Mouse (Mus musculus): ENCODE measurements around the gene Stx18.

Gene Stx18

DNA sequence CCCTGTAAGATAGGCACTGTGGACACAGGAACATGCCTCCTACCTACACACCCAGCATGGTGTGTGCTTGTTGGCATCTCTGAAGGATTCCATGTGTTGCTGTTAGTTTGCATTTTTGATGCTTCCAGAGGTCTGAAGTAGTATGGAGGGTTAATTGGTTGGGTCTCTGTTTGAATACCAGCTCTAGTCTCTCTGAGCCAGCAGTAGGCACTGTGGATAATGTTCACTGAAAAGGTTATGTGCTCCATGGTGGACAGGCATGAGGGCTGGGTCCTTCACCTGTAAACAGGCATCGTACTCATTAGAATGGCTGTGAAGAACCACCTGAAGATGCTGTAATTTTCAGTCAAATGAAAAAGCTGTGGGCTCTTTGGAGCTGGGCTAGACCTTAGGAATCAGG, 41.9 kb downstream of the Stx18 start:
- DNase-seq (ENCODE audit: low spot score) = no peak

DNA sequence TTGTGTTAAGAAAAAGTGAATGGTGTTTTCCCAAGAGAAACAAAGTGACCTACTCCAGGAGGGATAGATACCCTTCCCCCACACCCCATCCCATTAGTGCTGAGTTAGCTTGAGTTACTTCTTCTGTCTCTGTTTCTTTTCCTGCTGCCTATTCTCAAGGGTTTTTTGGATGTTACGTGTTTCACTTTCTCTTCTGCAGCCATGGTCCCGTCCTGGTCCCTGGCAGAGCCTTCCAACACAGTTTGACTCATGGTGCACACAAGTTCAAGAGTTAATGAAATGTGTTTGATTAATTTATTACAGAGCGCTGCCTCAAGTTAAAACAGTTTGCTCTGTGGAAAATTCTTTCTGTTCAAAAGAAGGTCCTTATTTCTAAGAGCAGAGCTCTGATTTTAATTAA, 44.0 kb downstream of the Stx18 start:
- no peak for DNase-seq (ENCODE audit: low spot score)

DNA sequence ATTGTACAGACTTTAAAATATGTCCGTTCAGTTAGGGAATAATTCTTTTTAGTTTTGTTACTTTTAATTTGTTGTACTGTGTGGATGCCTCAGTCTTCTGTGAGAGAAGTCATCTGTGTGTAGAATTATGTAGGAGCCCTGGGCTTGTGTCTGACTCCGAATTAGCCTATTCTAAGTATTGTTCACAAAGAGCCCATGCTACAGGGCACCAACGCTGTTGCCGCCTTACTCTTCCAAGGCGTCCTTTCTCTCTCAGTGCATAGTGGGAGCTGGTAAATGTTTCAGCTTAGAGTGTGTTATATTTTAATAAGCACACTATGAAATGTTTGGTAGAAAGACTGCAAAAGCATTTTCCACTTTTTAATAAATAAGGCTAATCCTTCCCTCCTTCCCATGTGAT, 44.8 kb downstream of the Stx18 start:
- DNase-seq (ENCODE audit: low spot score) = no peak

DNA sequence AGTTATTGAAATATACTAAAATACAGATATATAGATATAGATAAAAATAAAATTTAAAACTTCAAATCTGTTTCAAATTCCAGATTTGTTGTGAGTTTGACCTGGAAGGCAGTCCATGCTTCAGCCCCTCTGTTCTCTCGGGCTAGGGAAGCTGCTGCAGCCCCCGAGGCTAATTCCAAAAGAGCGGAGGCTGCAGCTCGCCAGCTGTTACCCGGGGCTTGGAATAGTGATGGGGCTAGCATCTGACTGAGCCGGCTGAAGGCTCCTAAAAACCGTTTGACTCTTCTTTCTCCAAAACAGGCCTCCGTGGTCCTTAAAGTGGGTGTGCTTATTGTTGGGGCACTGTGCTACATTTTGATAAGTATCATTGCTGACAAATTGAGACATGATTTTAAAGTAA, 46.1 kb downstream of the Stx18 start:
- no peak for DNase-seq (ENCODE audit: low spot score)

DNA sequence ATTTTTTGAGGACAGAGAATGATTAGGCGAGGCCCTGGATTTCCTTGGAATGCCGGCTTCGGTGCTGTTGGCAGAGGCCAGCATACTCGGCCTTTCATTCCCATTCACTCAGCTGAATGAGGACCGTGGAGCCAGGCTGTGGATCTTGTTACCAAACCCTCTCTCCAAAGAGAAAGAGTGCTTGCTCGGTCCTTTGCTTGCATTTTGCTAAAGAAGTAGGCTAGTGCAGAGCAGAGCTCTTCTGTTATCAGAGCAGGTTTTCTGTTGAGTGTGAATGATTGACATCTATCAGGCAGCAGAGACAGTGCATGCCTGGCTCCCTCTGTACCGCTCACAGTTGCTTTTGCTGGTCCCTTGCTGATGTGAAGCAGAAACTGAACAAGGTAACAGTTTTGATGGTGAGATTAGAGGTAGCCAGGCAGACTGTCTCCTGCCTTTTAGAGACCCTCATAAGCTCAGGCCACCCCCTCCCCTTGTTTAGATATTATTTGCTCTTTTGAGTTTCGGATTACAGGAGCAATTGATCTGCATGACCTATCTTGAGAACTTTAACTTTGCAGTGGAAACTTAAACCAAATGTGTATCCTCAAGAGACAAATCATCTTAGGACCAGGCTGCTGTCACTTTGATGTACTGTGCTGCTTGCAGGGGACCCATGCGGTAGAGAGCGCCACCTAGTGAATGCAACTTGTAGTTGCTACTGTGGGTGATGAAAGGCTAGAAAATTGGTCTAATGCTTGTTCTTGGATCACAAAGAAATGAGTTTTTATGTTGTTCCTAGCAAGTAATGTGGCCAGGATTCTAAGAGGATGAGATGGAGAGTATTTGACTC, 47.2 kb downstream of the Stx18 start:
- no peak for DNase-seq (ENCODE audit: low spot score)

DNA sequence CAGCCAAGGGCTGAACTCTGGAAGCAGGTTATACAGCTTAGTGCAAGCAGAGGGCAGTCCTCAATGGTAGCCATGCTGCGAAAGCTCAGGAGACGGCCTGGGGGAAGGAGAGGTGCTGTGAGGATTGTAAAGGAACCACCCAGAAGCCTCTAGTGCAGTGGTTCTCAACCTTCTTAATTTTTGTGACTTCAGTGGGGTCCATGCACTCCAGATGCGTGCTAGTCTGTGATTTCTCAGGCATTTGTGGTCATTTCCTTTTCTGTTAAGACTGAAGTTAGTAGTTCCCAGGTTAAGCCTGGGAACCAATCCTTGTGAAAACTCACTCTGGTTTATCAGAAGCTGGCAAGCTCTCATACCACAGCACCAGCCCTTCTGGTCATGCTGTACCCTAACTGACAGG, 51.6 kb downstream of the Stx18 start:
- no peak for DNase-seq (ENCODE audit: low spot score)

DNA sequence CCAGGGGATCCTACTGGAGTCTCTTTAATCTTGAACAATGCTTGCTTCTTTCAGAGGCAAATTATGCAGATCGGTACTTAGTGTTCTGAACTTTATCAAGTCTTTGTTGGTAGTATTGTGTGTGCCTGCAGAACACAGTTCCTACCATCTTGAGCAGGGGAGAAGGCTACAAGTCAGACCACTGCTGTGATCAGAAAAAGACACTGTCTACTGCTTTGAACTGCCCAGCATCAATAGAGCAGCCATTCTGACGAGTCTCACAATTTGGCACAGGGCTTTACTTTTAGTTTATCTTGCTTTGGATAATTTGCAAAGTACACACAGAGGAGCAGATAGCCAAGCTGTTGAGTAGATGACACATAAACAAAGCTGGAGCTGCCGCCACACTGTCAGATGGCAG, 52.0 kb downstream of the Stx18 start:
- no peak for DNase-seq (ENCODE audit: low spot score)

DNA sequence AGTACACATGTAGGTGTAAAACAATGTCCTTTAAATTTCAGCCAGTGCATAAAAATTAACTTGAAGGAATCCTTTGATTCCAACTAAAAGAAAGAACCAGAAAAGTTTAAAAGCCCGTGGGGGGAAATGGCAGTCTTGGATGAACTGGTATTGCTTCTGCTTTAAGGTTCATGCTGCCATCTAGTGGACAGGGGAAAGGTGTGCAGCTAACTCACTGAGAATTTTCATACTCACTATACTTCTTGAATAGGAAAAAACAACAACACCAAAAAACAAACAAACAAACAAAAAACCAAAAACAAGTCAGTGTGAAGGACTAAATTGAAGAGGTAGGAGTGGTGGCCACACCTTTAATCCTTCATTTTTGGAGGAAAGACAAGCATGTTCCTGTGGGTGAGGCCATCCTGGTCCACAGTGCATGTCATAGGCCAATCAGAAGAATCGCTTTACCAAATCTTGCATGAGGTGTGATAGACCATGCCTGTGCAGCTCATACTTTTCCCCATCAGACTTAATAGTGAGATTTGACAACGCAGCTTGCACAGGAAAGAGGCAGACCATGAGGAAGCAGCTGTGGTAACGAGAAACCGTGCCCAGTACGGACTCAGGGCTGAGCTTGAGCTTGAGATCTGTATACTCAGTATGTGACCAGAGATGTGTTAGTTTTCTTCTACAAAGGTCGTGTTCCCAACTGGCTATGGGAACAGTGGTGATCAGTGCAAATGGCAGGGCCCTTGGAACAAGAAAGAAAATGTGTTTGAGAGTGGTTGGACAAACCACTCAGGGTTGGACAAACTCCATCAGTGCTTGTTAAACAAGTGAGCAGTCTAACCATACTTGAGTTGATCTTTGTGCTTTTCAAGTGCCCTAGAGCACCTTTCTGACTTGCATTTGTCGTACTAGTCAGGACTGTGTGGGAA, 52.8 kb downstream of the Stx18 start:
- no peak for DNase-seq (ENCODE audit: low spot score)

DNA sequence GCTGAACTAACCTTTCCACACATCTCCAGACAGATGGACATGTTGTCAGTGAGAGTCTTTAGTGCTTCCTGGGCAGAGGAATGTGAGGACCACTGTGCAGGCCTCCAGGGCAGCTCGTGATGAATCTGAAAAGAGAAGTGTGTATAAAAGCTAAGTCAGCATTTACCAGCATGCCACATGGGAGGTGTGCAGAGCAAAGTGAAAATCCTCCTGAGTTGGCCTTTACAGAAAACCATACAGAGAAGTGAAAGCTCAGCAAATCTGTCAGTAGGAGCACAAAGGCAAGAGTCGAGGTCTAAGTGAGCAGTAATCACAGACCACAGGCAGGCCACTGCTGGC, 53.4 kb downstream of the Stx18 start:
- no peak for DNase-seq (ENCODE audit: low spot score)

DNA sequence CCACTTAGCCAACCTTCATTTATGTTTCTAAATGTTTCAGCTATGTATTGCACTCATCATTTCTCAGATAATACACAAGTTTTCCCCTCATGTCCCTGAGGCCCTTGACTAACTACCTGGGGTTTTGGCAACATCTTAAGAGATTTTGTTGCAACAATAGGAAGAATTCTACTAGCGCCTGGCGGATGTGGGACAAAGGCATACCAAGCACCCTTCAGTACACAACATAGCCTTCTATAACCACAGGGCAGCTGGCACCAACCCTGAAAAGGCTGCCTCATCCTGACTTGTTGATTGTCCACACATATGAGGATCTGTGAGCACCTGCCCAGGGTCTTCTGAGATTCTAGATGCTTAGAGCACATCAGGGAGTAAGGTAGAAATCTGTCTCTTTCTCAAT, 55.8 kb downstream of the Stx18 start:
- DNase-seq (ENCODE audit: low spot score) = no peak

DNA sequence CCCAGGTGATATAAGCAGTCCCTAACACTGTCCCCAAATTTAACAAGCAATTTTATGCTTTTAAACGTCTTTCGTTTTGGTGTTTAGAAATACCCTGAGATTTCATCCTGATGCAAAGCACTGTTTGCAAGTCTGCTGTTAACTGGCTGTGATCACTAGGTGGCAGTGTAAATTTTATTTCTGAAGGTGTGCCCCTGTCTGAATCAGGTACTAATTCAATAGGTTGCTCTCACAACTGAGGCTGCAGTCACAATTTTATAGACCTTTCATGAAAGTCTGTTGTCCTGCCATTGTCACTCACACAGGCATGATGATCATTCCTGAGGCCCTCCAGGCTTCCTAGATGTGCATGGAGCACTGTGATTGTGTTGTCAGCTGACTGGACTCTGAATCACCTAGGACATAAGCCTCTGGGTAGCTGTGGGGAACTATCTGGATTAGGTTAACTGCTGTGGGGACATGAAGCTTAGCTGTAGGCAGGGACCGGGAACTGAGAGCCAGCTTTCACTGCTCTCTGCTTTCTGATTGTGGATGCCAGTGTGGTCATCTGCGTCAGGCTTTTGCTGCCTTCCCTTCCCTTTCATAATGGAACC, 59.1 kb downstream of the Stx18 start:
- no peak for DNase-seq (ENCODE audit: low spot score)

DNA sequence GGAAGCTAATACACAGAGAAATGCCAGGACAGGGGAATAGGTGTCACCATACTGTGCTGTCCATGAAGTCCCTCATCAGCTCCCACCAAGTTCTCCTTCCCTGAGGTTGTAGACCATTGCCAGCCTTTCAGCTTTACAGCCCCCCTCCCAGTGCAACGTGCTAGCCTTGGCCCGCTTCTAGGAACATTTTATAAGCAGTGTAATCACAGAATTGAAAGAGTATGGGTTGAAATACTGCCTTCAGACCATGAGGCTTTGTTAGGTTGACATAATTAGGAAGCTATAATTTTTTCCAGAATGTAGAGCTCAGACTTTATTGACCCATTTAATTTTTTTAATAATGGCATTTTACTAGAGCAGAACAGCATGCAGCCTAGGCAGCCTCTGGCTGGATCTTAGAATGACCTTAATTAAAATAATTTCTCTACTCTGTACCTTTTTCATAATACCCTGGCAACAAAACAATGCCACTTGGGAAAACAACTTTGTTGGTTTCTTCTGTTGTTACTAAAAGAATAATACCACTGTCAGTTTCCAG, 60.7 kb downstream of the Stx18 start:
- DNase-seq (ENCODE audit: low spot score) = no peak

DNA sequence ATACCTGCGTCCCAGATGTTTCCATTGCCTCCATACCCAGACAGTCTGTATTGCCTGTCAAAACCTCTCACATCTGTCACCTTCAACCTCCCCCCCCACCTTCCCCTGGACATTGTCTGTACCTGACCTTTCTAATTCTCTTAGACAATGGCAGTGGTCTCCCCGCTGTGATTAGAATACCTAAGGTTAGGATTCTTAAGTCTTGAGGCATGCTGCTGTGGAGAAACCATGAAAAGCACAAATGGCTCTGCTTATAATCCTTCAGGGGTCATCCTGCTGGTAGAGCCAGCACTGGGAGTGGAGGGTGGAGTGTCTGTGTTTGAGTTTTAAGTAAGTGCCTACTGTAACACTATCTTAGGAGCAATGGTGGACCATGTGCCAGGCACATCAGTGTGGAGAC, 64.4 kb downstream of the Stx18 start:
- DNase-seq (ENCODE audit: low spot score) = no peak

DNA sequence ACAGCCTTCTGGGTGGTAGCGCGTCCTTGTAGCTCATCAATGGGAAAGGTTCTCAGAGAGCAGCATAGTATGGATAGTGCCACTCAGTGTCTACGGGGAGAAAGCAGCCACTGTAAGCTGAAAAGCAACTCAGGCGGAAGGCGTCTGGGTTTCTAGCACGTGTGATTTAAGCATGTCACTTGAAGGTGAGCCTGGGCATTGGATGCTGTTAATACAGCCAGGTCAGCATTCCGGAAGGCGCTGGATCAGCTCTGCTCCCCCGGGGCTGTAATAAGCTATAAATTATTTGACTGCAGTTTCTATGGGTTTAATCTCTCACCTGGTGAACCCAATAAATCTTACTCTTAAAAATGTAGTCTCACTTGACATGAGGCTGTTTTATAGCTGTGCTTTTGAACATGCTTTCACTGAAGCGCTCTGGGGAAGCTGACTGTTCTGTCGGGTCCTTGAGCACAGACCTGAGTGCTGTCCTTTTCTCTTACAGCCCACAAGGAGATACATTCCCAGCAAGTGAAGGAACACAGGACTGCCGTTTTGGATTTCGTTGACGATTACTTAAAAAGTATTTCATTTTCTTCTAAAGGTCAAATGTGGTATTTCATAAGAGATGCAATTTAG, 67.6 kb downstream of the Stx18 start:
- no peak for DNase-seq (ENCODE audit: low spot score)

DNA sequence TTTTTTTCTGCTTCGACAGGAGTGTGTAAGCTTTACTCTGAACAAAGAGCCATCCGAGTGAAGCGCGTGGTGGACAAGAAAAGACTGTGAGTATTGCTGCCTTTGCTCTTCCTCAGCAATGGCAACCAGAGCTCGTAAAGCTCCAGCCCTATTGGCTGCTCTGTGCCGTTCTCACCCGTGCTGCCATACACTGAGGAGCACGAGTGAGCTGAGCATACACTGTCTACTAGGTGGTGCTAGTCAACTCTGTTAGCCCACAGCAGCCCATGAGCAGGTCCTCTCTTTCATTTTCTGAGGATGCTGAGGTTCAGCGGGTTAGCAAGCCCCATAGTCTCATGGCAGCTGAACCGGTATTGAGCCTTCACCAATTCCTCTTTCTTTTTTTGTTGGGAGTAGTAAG, 68.3 kb downstream of the Stx18 start:
- no peak for DNase-seq (ENCODE audit: low spot score)

DNA sequence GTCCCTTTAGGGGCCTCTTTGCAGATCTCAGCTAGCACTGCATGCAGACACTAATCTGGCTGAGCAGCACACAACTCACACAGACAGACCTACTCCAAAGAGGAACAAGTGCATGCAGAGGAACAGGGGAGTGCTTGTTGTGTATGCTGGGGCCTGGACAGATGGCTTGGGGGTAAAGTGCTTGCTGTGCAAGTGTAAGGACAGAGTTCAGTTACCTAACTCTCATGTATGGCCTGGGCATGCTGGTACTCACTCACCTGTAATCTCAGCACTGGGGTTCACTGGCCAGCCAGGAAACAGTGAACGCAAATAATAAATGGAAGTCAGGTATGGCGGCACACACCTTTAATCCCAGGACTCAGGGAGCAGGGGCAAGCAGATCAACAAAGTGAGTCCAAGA, 76.0 kb downstream of the Stx18 start:
- DNase-seq (ENCODE audit: low spot score) = no peak

DNA sequence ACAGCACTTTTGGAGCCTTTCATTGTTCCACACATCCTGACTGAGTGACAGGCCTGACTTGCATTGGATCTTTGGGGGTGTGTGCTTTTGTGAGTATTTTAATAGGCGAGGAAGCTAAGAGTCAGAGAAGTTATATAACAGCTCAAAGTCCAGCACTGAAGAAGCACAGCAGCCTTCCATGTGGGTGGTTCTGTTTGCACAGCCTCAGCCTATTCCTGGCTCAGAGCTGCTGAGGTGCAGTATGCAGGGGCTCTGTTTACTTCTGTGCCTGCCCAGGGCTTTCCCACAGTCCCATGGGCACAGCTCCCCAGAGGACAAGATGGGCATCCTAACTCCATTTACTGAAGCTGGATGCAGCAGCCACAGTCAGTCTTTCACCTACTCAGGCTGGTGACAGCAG, 78.5 kb downstream of the Stx18 start:
- no peak for DNase-seq (ENCODE audit: low spot score)

DNA sequence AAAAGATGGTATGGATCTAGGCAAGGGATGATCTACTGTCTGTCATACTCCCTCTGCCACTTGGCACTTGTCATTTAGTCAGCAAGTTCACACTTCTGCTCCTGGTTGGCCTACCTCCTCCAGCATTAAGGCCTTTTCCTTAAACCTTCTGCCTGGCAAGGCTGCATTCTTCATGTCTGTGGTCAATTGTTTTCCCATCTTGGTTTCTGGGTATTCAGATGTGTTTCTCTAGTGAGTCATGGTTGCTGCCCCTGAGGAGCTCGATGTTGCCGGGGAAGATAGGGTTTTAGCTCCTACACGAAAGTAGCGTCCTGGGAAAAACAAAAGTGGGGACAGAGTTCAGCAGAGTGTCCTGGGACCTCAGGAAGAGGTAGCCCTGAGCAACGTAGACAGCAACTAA, 80.7 kb downstream of the Stx18 start:
- DNase-seq (ENCODE audit: low spot score) = no peak

DNA sequence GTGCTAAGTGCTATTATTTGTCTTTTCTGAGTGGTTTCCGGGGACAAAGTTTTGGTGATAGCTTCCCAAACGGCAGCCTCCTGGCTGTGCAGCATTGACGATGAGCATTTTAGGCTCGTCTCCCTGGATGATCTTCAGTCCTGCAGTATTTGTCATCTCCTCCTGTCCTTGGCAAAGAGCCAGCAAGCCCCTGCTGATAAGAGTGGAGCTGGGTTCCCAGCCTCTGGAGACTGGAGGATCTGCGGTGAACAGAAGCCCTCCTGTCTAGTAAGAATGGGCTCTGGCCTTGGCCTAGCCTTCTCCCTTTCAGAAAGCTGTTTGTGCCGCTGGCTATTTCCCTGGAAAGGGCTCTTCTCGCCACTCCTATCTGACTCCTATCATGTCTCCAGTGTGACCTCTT, 83.2 kb downstream of the Stx18 start:
- peak; percentile 47 for DNase-seq (ENCODE audit: low spot score)

DNA sequence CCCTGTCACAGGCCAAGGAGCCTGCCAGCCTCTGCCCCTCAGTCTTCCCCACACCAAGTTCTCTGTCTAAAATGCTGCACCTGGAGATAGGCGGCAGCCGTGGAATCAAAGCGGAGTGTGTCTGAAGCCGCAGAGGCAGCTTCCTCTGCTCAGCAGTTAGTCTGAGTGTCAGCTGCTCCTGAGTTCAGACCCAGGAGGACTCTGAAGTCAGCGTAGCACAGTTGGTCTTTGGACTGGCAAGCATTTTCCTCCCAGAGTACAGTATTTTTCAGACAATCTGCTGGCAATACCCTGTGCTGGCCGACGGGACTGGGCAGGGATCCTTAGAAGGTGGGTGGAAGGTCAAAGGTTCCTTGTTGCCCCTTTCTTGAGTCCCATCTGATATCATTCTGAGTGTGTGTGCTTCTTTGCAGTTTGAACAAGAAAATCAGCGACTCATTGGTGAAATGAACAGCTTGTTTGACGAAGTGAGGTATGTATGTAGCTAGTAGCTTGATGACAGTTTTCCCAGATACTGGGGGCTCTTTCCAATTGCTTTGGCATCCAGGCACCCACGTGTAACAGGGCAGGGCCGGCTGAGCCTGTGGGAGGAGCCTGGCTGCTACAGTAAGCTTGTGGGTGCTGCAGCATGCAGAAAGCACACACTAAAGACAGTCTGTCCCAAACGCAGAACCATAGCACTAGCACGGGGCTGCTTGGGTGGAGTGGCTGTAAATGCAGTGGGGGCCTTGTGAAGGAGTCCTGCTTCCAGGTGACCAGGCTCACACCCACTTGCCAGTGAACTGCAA, 88.2 kb downstream of the Stx18 start:
- DNase-seq (ENCODE audit: low spot score) = no peak

DNA sequence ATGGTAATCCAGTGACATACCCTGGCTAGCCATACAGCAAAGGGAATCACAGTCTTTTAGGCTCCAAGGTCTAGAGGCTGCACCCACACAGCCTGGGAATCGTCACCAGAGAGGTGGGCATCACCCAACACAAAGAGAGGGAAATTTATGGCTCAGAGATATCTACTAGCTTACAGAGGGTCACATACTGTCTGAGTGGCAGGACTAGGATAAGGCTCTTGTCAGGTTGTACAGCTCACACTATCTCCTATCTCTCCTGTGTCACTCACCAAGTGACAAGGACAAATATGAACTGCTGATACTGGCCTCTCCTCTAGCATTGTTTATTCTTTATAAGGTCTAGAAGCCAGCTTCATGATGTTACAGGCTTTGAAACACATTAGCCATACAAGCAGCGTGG, 90.8 kb downstream of the Stx18 start:
- DNase-seq (ENCODE audit: low spot score) = no peak

DNA sequence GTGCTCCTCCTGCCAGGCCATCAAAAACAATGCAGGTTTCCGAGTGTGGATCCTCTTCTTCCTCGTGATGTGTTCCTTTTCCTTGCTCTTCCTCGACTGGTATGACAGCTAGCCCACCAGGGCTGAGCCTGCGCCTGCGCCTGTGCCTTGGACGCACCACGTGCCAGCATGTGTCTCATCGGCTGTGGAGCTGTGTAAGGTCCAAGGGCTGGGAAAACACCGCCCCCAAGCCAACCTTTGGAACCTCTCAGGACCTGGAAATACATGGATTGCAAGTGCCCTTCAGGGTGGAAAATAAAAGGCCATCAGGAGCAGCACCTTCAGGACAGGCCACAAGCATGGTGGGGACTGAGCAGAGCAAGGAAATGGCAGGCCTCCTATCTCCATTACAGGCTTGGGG, 97.7 kb downstream of the Stx18 start:
- no peak for DNase-seq (ENCODE audit: low spot score)
